Mouse (Mus musculus): Measurements from ENCODE around the gene Cry1.

Gene Cry1

DNA sequence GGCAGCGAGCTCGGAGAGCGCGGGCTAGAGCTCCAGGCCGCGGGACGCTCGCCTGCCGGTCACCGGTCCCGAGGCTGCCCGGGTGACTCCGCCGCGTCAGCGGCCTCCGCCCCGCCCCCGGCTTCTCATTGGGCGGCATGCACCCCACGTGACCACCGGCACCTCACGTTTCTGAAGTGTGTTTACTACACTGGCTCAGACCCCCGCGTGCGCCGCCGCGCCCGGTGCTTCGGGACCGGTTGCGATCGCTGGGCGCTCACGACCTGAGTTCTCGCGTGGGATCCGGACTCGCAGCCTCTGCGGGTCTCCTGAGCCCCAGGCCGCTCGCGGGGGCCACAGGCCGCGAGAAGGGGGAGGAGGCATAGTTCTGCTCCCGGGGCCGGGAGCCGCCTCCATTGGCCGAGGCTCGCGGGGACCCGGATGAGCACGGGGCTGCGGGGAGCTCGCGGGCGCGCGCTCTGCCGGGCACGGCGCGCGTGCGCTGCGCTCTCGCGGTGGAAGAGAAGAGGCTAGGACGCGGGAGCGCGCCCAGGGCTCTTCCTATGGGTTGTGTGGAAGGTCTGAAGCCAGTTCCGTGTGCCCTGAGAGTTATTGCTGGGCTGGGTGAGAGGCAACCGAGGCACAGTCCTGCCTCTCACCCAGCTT is at the start of gene Cry1:
TSS of gene Cry1 (minus strand) at position 101 of the 645 bp plus-strand sequence.
- DNase-seq (ENCODE audit: low read depth, low spot score): peak; percentile 94

DNA sequence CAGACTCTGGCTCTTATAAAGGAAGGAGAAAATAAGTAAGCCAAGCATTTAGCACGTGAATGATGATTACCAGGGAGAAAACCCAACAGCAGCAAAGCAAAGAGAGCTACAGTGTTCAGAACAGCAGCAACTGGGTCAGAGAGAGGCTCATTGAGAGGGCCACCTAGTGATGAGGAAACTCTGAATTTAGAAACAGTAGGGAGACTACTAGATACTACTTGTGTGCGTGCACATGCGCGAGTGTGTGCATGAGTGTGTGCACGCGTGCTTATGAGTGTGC is 36.8 kb upstream of the Cry1 start:
- DNase-seq (ENCODE audit: low read depth, low spot score): no peak

DNA sequence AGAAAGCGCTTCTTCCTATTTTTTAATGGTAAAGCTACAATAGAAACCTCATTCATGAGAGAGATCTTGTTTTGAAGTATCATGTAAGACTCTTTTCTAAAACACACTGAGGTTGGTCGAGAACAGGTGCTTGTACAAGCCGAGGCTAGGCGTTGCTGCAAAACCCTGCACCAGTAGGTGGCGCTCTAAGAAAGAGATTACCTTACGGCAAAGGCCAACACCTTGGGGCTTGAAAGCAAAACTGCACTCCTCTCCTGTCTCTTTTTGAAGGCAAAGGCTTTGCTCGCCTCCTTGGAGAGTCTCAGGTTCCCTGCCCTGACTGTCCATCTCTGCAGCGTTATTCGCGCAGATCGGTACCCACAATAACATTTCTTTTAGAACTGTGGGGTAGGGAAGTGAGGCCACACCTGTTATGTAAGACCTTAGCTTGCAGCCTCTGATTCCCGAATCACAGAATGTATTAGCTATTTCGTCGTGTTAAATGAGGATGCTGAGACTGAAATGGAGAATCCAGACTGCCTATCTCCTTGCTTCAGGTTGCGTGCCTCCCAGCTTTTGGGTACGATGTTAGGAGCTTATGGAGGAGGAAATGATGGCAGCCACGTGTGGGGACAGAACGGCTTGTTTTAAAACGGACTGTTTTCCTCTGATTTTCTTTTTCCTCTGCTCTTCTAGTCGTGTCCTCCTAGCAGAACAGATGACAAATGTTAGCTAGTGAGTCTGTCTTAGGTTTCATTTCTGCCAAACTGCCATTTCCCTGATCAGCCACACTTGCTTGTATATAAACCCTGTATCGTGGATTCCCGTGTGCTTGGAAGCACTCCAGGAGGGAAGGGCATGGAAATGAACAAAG is 36.3 kb upstream of the Cry1 start:
- peak; percentile 69 for DNase-seq (ENCODE audit: low read depth, low spot score)

DNA sequence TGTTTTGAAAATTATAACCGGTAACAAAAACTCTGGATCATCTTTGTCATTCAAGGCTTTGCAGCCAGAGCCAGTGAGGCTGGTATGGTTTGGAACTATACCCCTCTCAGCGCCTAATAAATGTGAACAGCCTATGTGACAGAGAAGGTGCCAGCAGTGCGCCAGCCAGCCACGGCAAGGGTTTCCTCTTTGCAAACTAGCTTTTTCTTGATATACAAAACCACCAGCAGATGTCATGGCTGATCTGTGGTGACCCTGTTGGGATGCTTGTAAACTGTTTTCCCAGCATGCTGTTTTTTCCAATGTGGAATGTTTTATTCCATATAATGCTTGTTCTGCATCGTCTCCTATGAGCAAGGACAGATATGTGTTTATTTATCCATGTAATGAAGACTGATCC is 30.0 kb upstream of the Cry1 start:
- DNase-seq (ENCODE audit: low read depth, low spot score): no peak

- DNase-seq (ENCODE audit: low read depth, low spot score): no peak
These were observed 26.8 kb upstream of the Cry1 start for GRCm38 (mm10) chr10:85211673-85212072.

DNA sequence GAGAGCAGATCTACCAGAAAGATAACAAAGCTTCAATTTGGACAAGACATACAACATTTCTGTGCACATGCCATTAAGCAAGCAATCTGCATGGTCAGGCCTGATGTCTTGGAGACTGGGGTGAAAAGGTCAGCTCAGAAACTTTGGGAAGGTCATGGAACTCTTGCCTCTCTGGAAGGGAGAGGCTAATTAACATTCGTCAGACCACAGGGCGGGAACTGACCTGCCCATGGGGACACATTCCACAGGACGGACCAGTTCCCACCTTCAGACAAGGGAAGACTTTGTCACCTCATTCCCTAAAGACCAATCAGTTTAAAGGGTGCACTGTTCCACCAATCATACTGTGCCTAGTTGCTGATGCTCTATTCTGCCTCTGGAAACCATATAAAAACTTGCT is 25.3 kb upstream of the Cry1 start:
- DNase-seq (ENCODE audit: low read depth, low spot score): no peak

GRCm38 (mm10) chr10:85209119-85209605 is 24.3 kb upstream of the Cry1 start:
- no peak for DNase-seq (ENCODE audit: low read depth, low spot score)

DNA sequence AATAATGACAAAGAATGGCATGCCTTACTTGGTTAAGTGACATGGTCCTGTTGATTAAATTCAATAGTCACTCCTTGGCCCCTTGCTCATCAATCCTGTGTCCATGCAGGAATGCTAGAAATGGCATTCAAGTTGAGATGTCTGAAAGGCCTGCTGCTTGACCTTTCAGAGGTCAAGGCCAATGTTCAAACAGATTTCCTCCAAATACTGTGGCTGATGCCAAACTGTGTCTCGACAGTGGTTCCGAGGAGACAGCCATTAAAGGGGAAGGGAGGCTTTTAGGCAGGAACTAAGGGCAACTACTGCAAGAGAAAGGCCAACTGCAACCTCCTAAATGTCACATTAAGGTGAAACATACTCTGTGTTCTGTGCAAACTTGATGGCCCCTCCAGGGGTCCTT is 20.5 kb upstream of the Cry1 start:
- DNase-seq (ENCODE audit: low read depth, low spot score): no peak

DNA sequence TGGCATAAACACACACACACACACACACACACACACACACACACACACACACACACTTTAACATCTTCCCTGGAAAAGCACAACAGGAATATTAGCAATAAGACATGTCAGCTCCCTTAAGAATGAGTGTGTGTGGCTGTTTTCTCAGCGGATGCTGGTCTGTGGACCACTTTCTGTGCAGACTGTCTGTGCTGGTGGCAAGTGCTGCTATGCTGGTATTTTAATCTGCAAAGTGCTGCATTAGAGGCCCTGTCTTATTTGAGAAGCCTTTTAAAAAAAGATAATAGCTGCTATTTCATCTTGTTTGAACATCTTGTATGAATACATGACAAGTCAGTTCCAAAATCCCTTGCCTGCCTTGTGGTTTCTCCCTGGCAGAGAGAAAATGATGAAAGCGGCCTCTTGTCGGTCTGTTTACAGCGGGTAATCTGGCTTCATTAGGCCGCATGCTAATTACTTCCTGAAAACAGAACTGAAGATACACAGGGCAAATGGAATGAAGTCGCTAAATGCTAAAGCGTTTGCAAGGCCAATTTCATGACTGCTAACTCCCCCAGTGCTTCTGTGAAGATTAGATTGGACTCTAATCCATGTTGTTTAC is 19.5 kb upstream of the Cry1 start:
- DNase-seq (ENCODE audit: low read depth, low spot score): no peak

DNA sequence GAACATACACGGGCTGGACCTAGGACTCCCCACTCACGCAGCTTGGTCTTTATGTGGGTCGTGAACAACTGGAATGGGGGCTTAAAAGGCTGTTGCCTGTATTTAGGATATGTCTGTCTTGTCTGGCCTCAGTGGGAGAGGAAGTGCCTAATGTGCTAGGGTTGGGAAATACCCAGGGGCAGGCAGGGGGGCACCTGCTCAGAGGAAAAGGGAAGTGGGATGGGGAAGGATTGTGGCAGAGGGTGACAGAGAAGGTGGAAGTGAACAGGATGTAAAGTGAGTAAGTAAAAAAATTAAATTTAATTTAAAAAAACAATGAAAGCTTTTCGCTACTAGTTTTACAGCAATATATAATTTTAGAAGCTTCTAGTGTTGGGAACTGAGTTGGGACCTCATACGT is 9.7 kb upstream of the Cry1 start:
- DNase-seq (ENCODE audit: low read depth, low spot score): no peak

- DNase-seq (ENCODE audit: low read depth, low spot score): no peak
These were observed 8.5 kb upstream of the Cry1 start for GRCm38 (mm10) chr10:85193321-85193720.

DNA sequence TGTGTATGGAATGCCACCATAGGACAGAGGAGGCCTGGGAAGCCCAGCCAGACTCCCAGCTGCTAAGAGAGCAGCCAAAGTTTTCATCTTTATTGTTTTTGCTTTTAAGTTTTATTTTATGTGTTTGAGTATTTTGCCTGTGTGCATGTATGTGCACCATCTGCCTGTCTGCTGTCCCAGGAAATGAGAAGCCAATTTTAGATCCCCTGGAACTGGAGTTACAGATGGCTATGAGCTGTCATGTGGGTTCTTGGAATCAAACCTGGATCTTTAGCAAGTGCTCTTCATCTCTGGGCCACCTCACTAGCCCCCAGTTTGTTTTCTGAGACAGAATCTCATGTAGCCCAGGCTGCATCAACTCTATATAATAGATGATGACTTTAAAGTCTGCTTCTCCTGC is 5.8 kb upstream of the Cry1 start:
- no peak for DNase-seq (ENCODE audit: low read depth, low spot score)

DNA sequence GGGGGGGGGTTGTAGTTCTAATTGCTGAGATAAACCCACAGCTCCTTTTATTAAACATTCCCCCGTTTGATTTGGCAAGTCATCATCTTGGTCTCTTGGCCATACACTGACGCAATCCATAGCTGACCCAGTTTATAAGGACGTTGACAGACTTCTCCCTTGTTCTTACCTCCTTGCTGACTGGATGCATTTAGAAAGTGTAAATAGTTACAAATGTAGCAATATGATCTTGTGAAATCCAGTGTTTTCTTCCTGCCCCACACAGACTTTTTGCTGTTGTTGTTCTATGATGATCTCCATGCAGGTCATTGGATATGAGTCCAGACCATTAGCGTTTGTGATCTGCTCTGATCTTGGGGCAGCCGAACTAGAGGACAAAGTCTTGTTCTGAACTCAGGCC is 5.1 kb upstream of the Cry1 start:
- no peak for DNase-seq (ENCODE audit: low read depth, low spot score)

DNA sequence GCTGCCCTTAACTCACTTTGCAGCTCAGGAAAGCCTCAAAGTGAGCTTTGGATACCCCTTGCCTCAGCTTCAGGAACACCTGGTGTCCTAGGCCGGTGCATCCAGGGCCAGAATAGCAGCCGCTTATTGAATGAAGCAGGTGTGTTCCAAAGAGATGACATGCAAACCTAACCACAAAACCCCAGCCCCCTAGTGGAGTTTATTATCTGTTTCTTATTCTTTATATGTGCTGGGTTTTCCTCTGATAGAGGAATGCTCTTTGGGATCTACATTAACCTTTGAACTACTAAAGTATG is 1.6 kb upstream of the Cry1 start:
- DNase-seq (ENCODE audit: low read depth, low spot score): no peak

DNA sequence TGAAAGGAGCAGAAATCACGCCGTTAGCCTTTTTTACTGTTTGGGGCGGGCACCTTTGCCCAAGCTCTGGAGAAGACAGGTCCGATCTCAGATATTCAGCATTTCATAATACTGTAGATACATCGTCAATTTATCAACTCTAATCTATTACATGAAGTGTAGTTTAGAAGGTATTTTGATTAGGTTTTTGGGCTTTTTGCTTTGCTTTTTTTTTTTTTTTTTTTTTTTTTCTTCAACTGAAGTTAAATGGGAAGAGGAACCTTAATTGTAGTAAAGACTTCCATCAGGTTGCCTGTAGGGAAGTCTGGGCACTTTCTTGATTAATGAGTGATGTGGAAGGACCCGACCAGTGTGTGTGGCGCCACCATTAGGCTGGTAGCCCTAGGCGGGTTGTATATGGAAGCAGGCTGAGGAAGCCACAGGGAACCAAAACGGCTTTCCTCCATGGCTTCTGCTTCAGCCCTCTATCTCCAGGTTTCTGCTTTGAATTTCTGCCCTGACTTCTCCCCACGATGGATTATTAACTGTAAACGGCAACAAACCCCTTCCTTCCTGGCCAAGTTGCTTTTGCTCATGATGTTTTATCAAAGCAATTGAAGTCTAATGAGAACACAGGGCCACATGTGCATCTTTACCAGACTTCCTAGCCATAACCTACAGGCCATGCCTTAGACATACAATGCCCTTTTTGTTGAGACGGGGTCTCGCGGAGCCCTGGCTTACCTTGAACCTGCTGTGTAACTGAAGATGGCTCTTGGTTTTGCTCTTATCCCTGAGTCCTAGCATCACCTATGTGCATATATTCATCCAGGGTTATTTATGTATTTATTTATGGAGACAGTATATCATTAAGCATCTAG is 1.0 kb upstream of the Cry1 start:
- no peak for DNase-seq (ENCODE audit: low read depth, low spot score)

- peak; percentile 14 for DNase-seq (ENCODE audit: low read depth, low spot score)
These were observed 482 bp downstream of the Cry1 start for GRCm38 (mm10) chr10:85184201-85184963.

- peak; percentile 58 for DNase-seq (ENCODE audit: low read depth, low spot score)
These were observed 1.2 kb downstream of the Cry1 start for GRCm38 (mm10) chr10:85183619-85184018.

DNA sequence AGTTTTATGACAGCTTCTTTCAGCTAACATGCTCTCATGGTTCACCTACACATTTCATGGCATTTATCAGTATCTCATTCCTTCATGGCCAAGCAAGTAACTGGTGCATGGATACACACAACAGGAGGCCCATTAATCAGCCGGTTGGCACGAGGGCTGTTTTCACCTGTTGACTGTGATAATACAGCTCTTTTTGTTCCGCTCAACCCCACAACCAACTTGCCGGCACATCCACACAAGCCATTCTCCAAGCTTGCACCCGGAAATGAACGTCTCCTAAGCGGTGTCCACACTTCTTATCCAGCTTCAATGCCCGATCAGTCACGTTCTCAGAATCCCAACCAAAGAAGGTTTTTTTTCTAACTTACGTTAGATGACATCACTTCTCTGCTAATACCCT is 2.1 kb downstream of the Cry1 start:
- no peak for DNase-seq (ENCODE audit: low read depth, low spot score)

DNA sequence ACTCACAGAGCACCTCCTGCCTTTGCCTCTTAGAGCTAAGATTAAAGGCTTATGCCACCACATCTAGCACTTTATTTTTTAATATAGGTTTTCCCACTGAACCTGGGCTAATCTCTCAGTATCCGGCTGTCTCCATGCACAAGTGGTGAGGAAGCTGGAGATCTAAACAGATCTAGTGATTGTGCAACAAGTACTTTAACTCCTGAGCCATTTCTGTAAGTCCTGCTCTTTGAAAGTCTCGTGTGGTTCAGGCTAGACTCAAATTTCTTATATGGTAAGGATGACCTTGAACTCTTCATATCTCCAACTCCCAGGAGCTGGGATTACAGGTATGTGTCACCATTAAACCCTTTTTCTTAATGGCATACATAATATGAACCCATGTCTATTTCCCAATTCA is 8.2 kb downstream of the Cry1 start:
- DNase-seq (ENCODE audit: low read depth, low spot score): no peak

GRCm38 (mm10) chr10:85165306-85165705 is 19.6 kb downstream of the Cry1 start:
- DNase-seq (ENCODE audit: low read depth, low spot score): no peak

DNA sequence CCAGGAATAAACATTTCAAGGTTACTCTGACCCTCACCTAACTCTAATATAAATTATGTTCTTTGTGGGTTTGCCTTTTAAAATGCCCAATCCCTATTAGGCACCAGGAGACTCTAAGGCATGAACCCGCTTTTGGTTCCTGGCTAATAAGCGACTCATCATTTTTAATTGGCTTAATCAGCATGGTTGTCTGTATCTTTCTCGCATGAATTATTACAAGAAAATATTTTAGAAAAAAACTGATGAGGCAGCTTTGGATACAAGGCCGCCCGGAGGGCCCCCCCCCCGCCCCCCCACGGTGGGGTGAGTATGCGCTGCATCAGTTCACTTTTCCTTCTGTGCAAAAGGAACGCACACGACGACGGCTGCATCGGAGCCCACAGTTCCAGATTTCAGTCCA is 20.1 kb downstream of the Cry1 start:
- DNase-seq (ENCODE audit: low read depth, low spot score): no peak
